Mouse (Mus musculus) limb, embryonic 15.5 days (tissue): Measurements from ENCODE around the gene Cdhr3. TPM values are rescaled to one million over a fixed set of nuclear protein-coding genes. Genes with fewer than 3 reads are reported as not detected.

Experiments used
- ATAC-seq: fragments of 200-750 bp; cut with Nextera tagmentation; 2 replicates; pipeline ENCODE4 v1.8.0; 2017; ENCODE audit warnings: low read depth, moderate TSS enrichment; ENCODE audit not compliant: insufficient number of reproducible peaks, low FRiP score, low TSS enrichment
- H3K27ac ChIP-seq: fragments of 300-500 bp; sonication (generic); 2 replicates; pipeline ENCODE4 v1.5.1; 2015; ENCODE audit warnings: moderate library complexity, mild to moderate bottlenecking, inconsistent platforms
- H3K27me3 ChIP-seq: fragments of 300-500 bp; sonication (generic); 2 replicates; pipeline ENCODE4 v1.6.1; 2015; ENCODE audit warnings: inconsistent platforms
- H3K36me3 ChIP-seq: fragments of 300-500 bp; sonication (generic); 2 replicates; pipeline ENCODE4 v1.6.1; 2015; ENCODE audit warnings: inconsistent platforms
- H3K4me1 ChIP-seq: fragments of 300-500 bp; sonication (generic); 2 replicates; pipeline ENCODE4 v1.6.1; 2015; ENCODE audit warnings: inconsistent platforms
- H3K4me2 ChIP-seq: fragments of 300-500 bp; sonication (generic); 2 replicates; pipeline ENCODE4 v1.6.1; 2015; ENCODE audit warnings: mild to moderate bottlenecking, inconsistent platforms
- H3K4me3 ChIP-seq: fragments of 300-500 bp; sonication (generic); 2 replicates; pipeline ENCODE4 v1.5.1; 2015; ENCODE audit warnings: mild to moderate bottlenecking, inconsistent platforms
- H3K9ac ChIP-seq: fragments of 300-500 bp; sonication (generic); 2 replicates; pipeline ENCODE4 v1.6.1; 2015; ENCODE audit warnings: inconsistent platforms
- H3K9me3 ChIP-seq: fragments of 300-500 bp; sonication (generic); 2 replicates; pipeline ENCODE4 v1.6.1; 2016; ENCODE audit warnings: inconsistent platforms
- WGBS: fragments of 180-500 bp; shearing (Covaris S2); methylation state at CpG from one replicate; pipeline ENCODE4 v1.1.7; 2015; 5-methylcytosine and 5-hydroxymethylcytosine counted together
- polyA plus RNA-seq: library from polyadenylated mRNA; unstranded; fragments of >200 nt; fragmentation: Nextera tagmentation; extraction: Ambion mirVana; gene quantifications from 2 replicates; pipeline ENCODE4 v1.2.1, GENCODE M21; 2015

Cdhr3 gene
- polyA plus RNA-seq, 1 experiment from 2014 or later: 0.64 TPM

DNA sequence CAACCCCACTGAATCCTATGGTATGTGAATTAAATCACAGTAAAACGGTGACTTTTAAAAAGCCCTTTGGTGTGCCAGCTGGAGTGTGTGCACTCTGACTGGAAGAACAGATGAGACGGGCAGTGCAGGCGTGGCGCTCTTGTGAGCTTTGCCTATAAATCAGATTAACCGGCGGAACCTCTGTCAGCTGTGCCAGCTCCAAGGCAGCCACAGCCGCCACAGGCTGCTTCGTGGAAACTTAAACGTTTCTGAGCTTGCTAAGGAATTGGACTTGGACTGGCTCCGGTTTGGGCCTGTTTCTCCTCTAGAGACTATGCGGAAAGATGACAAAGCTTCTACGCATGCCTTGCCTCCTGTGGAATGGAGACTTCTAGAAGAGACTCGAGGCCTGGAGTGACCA, 62.6 kb downstream of the Cdhr3 start:
- WGBS: 35% methylated on average over 13 of the region's 13 CpGs
- Histone ChIP-seq H3K4me3 (no peak overlapping the region), H3K27ac (peak overlapping the region; percentile 54; the same call in 1 of the 2 replicates), H3K9ac (no peak overlapping the region), H3K27me3 (0 out of 2 replicates have a peak, but pooled peaks cover 5% of the 10 kb centered on the region), H3K4me1 (peaks cover 36% of the 10 kb centered on the region), H3K36me3 (no peaks in the 10 kb centered on the region), H3K9me3 (no peaks in the 10 kb centered on the region), H3K4me2 (no peak overlapping the region)
- ATAC-seq: peak; percentile 42; the same call in 1 of the 2 replicates

DNA sequence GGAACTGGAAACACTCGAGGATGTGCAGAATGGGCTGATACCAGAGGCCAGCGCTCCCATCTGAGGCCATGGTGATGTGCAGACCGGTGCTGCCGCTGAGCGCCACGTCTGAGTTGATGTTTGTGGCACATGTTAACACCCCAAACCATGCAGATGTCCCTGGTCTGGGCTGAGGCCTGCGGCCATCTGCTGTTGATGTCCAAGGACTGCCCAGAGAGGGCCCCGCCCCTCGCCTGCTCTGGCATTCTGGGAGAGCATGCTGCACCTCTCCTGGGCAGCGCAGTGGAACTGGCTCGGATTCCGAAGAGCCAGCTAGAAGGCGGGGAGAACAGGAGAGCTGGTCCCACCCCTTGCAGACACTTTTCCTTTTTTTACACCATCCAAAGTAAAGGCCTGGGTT, 64.0 kb downstream of the Cdhr3 start:
- Histone ChIP-seq H3K4me2 (no peak overlapping the region), H3K27me3 (no peaks in the 10 kb centered on the region), H3K4me3 (no peak overlapping the region), H3K27ac (no peak overlapping the region), H3K9me3 (no peaks in the 10 kb centered on the region), H3K36me3 (no peaks in the 10 kb centered on the region), H3K4me1 (peaks cover 39% of the 10 kb centered on the region), H3K9ac (no peak overlapping the region)
- ATAC-seq: no peak
- WGBS: 49% methylated on average over 13 of the region's 13 CpGs

DNA sequence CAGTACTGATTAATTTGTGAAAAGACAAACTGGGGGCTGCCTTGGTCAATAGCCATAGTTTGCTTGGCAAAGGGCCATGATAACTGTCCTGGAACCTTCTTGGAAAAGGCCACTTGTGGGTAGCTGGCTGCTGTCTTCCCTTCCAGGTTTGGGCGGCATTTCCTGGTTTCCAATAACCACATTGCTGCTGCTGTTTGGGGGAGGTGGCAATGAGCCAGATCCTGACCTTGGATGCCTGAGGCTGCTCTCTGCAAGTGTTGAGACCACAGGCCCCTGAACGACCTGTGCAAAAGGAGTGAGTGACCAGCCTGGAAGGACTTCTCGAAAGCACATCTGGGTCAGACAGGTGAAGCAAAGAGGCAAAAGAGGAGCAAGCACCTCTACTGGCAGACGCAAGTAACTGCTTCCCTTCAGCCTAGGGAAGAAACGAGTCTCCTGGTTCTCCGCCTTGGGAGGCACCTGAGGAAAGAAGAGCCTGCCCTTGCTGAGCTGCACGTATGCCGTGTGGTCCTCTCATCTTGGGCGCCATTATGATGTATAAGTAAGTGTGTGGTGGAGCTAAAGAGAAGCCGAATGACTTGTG, 64.5 kb downstream of the Cdhr3 start:
- Histone ChIP-seq H3K9ac (no peak overlapping the region), H3K27me3 (no peaks in the 10 kb centered on the region), H3K4me2 (no peak overlapping the region), H3K36me3 (no peaks in the 10 kb centered on the region), H3K9me3 (no peaks in the 10 kb centered on the region), H3K4me1 (peaks cover 36% of the 10 kb centered on the region), H3K27ac (no peak overlapping the region), H3K4me3 (no peak overlapping the region)
- ATAC-seq: no peak
- 48% methylated on average over 10 of the region's 10 CpGs for WGBS

DNA sequence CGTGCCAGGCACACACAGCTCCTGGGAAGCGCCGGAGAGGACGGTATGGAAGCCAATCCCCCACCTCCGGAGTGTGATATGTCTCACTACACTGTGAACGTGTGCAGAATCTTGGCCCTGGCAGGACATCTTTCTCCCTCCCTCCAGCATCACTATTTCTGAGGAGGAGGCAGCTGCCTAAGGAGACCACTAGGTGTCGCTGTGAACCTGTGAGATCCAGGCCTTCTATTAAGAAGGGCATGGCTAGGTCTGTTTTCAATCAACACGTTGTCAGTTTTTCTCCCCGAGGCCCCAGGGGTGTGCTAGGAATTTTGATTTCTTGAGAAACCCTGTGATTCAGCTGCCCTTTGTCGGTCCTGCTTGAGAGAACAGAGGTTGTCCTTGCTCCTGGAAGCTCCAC, 65.6 kb downstream of the Cdhr3 start:
- no peak overlapping the region for H3K27ac ChIP-seq

GRCm38 (mm10) chr12:33024524-33024923, 68.2 kb downstream of the Cdhr3 start:
- no peaks in the 10 kb centered on the region for H3K27me3 ChIP-seq
- ATAC-seq: no peak
- no peak overlapping the region for H3K4me3 ChIP-seq
- H3K9me3 ChIP-seq: no peaks in the 10 kb centered on the region
- H3K27ac ChIP-seq: no peak overlapping the region
- H3K36me3 ChIP-seq: no peaks in the 10 kb centered on the region
- H3K9ac ChIP-seq: no peak overlapping the region
- peaks cover 35% of the 10 kb centered on the region for H3K4me1 ChIP-seq
- no peak overlapping the region for H3K4me2 ChIP-seq
- WGBS: 36% methylated on average over 6 of the region's 6 CpGs

More for the DNA sequence above, 65.6 kb downstream of the Cdhr3 start:
- Histone ChIP-seq H3K4me3 (no peak overlapping the region), H3K36me3 (no peaks in the 10 kb centered on the region), H3K9me3 (no peaks in the 10 kb centered on the region), H3K27me3 (no peaks in the 10 kb centered on the region), H3K9ac (no peak overlapping the region), H3K4me1 (peaks cover 35% of the 10 kb centered on the region), H3K4me2 (peak overlapping the region; percentile 34; the same call in 1 of the 2 replicates)
- ATAC-seq: peak; percentile 66
- WGBS: under 1% methylated on average over 10 of the region's 10 CpGs

DNA sequence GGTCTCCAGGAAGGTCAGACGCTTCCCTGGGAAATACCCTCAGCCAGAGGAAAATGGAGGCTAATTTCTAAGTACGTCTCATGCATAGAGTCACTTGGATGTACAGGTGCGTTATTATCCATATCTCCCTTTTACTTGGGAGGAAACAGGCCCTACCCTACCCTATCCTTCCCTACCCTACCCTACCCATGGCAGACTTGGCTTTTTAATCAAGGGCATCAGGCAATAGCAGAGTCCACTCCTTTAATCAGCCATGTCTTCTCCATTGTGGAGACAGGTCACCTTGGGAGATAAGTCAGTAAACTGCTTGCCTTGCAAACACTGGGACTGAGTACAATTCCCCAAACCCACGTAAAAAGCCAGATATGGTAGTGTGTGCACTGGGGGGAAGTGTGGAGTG, 70.9 kb downstream of the Cdhr3 start:
- 81% methylated on average over 4 of the region's 4 CpGs for WGBS
- ATAC-seq: no peak

DNA sequence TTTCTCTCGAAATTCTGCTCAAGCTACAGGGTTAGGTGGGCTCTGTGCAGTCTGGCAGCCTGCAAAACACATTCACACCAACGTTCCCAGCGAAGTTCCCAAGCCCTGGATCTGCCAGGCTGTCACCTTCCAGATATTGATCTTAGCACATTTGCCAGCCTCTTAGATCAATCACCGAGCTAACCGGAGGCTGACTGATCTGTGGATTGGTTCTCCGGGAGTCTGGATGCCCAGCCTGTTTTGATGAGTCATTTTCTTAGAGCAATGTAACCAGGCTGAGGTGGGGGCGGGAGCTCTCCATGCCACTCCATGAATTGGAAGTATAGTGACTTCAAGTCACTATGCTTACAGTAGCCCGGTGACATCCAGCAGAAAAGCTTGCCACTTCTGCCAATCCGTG, 71.5 kb downstream of the Cdhr3 start:
- no peak overlapping the region for H3K27ac ChIP-seq
- H3K4me1 ChIP-seq: peaks cover 19% of the 10 kb centered on the region
- H3K9ac ChIP-seq: no peak overlapping the region
- H3K4me2 ChIP-seq: no peak overlapping the region
- no peaks in the 10 kb centered on the region for H3K36me3 ChIP-seq
- 80% methylated on average over 9 of the region's 9 CpGs for WGBS
- no peak for ATAC-seq
- H3K27me3 ChIP-seq: no peaks in the 10 kb centered on the region
- H3K4me3 ChIP-seq: no peak overlapping the region
- H3K9me3 ChIP-seq: no peaks in the 10 kb centered on the region

More for the DNA sequence above, 70.9 kb downstream of the Cdhr3 start:
- no peaks in the 10 kb centered on the region for H3K9me3 ChIP-seq
- H3K27me3 ChIP-seq: no peaks in the 10 kb centered on the region
- H3K4me2 ChIP-seq: no peak overlapping the region
- no peaks in the 10 kb centered on the region for H3K36me3 ChIP-seq
- H3K27ac ChIP-seq: no peak overlapping the region
- no peak overlapping the region for H3K9ac ChIP-seq
- H3K4me1 ChIP-seq: peaks cover 19% of the 10 kb centered on the region
- H3K4me3 ChIP-seq: no peak overlapping the region

DNA sequence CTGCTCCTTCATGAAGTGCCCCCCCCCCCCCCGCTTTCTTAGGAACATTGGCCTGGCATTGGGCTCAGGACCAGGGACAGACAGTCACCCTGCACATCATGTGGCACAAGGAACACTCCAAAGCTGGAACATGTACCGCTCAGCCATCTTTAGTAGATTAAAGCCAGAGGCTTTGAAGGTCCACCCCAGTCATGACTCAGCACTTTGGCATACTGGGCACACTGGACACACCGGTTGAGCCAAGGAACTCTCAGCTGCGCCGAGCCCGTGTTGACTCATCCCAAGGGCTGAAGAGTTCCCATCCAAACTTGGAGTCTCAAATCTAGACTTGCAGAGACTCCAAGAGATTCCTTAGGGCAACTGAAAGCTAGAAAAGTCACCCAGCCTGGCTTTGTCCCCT, 72.7 kb downstream of the Cdhr3 start:
- Histone ChIP-seq H3K27ac (peak overlapping the region; percentile 11; the same call in 1 of the 2 replicates), H3K27me3 (no peaks in the 10 kb centered on the region)
- 69% methylated on average over 6 of the region's 6 CpGs for WGBS

DNA sequence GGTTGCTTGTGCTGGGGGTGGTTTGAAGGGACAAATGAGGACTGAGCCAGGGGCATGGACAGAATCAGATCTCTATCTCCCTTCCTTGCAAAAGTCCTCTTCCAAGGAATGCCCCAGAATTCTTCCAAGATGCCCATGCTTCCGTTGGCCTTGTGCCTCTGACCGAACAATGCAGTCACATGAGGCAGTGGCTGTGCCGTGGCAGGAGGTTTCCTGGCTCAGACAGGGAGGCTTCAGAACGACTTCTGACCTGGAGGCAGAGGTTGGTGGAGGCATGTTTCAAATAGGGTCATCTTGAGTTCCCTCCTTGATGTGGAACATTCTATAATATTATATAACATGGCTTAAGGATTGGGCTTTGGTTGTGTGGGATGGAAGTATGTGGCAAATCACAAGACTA, 74.1 kb downstream of the Cdhr3 start:
- no peak for ATAC-seq
- WGBS: 71% methylated on average over 4 of the region's 4 CpGs
- H3K4me2 ChIP-seq: no peak overlapping the region

More for the DNA sequence above, 72.7 kb downstream of the Cdhr3 start:
- no peak overlapping the region for H3K4me2 ChIP-seq
- no peaks in the 10 kb centered on the region for H3K9me3 ChIP-seq
- ATAC-seq: no peak; the same call in 1 of the 2 replicates
- H3K36me3 ChIP-seq: no peaks in the 10 kb centered on the region
- H3K4me3 ChIP-seq: no peak overlapping the region
- H3K4me1 ChIP-seq: peaks cover 18% of the 10 kb centered on the region
- no peak overlapping the region for H3K9ac ChIP-seq

GRCm38 (mm10) chr12:33016824-33017705, 75.6 kb downstream of the Cdhr3 start:
- Histone ChIP-seq H3K9ac (no peak overlapping the region), H3K4me2 (no peak overlapping the region), H3K36me3 (no peaks in the 10 kb centered on the region), H3K9me3 (no peaks in the 10 kb centered on the region), H3K4me1 (peaks cover 10% of the 10 kb centered on the region; the same call in 1 of the 2 replicates), H3K4me3 (no peak overlapping the region), H3K27me3 (no peaks in the 10 kb centered on the region), H3K27ac (no peak overlapping the region)
- 56% methylated on average over 7 of the region's 7 CpGs for WGBS
- ATAC-seq: no peak

More for the DNA sequence above, 74.1 kb downstream of the Cdhr3 start:
- Histone ChIP-seq H3K9me3 (no peaks in the 10 kb centered on the region), H3K27me3 (no peaks in the 10 kb centered on the region), H3K27ac (no peak overlapping the region), H3K36me3 (no peaks in the 10 kb centered on the region), H3K4me1 (peaks cover 10% of the 10 kb centered on the region; the same call in 1 of the 2 replicates), H3K4me3 (no peak overlapping the region), H3K9ac (no peak overlapping the region)

- Histone ChIP-seq H3K27me3 (no peaks in the 10 kb centered on the region), H3K4me1 (peaks cover 7% of the 10 kb centered on the region; the same call in 1 of the 2 replicates), H3K4me2 (no peak overlapping the region), H3K36me3 (no peaks in the 10 kb centered on the region), H3K9me3 (no peaks in the 10 kb centered on the region), H3K4me3 (no peak overlapping the region), H3K27ac (no peak overlapping the region), H3K9ac (no peak overlapping the region)
- 73% methylated on average over 1 of the region's 1 CpGs for WGBS
- ATAC-seq: no peak
These were observed 77.6 kb downstream of the Cdhr3 start for GRCm38 (mm10) chr12:33015103-33015502.
